Mouse (Mus musculus) spleen, adult 2 months (tissue): Measurements from ENCODE around the gene Rangrf.

ENCODE experiments used
- CTCF ChIP-seq: fragments of 200-500 bp; IDR thresholded peaks from 2 replicates; pipeline ENCODE4 v1.5.1; 2011; ENCODE audit warnings: mild to moderate bottlenecking, inconsistent platforms; ENCODE audit not compliant: insufficient read depth, insufficient read length, insufficient replicate concordance; ENCODE audit errors: extremely low read depth
- POLR2A ChIP-seq: fragments of 200-500 bp; IDR thresholded peaks from 2 replicates; pipeline ENCODE4 v1.6.1; 2011; ENCODE audit warnings: low read depth, low read length, inconsistent platforms

GRCm38 (mm10) chr11:68926981-68927380 is 48.0 kb downstream of the Rangrf start, which contains the start of gene Odf4:
- TF ChIP-seq CTCF, result no peak
- TF ChIP-seq POLR2A, result no peak
